ENCODE assay signal across 12 mouse cellular contexts in the genomic region with DNA sequence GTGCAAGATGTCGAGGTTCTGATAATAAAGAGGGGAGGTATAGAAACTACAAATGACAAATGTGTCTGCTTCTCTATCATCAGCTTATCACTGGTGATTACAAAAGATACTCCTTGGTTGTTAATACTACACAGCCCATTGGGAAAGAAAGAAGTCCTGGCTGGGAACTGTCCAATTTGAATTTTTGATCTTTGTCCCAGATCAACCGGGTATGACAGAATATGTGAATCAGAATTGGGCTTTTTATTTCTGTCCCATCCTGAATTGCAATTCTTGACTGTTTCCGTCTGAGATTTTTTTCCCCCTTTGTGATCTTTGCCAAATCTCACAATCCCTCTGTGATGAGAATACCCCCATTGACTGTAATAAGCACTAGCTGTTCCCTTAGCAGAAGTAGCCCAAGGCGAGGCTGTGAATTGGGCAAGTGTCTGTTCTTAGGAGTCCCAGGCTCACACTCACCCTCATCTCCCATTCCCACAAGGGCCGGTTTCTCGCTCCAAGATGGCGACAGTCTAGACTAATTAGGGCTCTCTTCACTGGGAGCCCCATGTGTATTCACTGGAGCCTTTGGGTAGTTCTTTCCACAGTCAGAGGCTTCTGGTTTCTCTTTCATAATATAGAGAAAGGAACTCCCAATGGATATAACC. TPM values are rescaled to one million over a fixed set of nuclear protein-coding genes. Genes with fewer than 3 reads are reported as not detected.
DNase-seq lines count a peak whose midpoint lies in the region; ATAC-seq and TF ChIP-seq lines count a peak whose summit lies in the region.
"Had no signal": no experiment of that assay in that cellular context is flagged by ENCODE, and none has a peak within 500 bp of the region (broad histone marks: within the 10 kb centered on the region; RNA-seq: fewer than 3 reads in every experiment).

No protein-coding gene starts in this region.

- no peak overlapping the region for H3K9ac ChIP-seq in forebrain, embryonic 13.5 days
- no peak overlapping the region for H3K9ac ChIP-seq in midbrain, embryonic 13.5 days (replicated peaks)
- H3K9ac ChIP-seq: heart, embryonic 12.5 days; limb, embryonic 12.5 days had no signal

- no peaks in the 10 kb centered on the region; the same call in 1 of the 2 replicates for H3K9me3 ChIP-seq in forebrain, embryonic 13.5 days (replicated peaks)
- no peaks in the 10 kb centered on the region; the same call in 1 of the 2 replicates for H3K9me3 ChIP-seq in forebrain, embryonic 10.5 days
- H3K9me3 ChIP-seq in midbrain, embryonic 13.5 days, result peaks cover 5% of the 10 kb centered on the region
- H3K9me3 ChIP-seq: G1E; heart, embryonic 12.5 days had no signal

- H3K4me1 ChIP-seq in forebrain, embryonic 13.5 days, result peaks cover 17% of the 10 kb centered on the region
- peaks cover 24% of the 10 kb centered on the region for H3K4me1 ChIP-seq in forebrain, embryonic 10.5 days
- H3K4me1 ChIP-seq in midbrain, embryonic 13.5 days (replicated peaks), result peaks cover 24% of the 10 kb centered on the region

- peak overlapping the region; percentile 26 for H3K27ac ChIP-seq in forebrain, embryonic 13.5 days
- no peak overlapping the region for H3K27ac ChIP-seq in forebrain, embryonic 10.5 days
- peak overlapping the region; percentile 92 for H3K27ac ChIP-seq in midbrain, embryonic 13.5 days
- no peak overlapping the region for H3K27ac ChIP-seq in layer of hippocampus, adult 2 months
- H3K27ac ChIP-seq: limb, embryonic 12.5 days had no signal

- H3K4me2 ChIP-seq in forebrain, embryonic 13.5 days, result peak overlapping the region; percentile 43; the same call in 1 of the 2 replicates
- H3K4me2 ChIP-seq in midbrain, embryonic 13.5 days (replicated peaks), result peak overlapping the region; percentile 53
- H3K4me2 ChIP-seq: heart, embryonic 12.5 days had no signal

- 65% methylated on average over 7 of the region's 7 CpGs for WGBS in forebrain, embryonic 13.5 days
- 85% methylated on average over 7 of the region's 7 CpGs for WGBS in forebrain, embryonic 10.5 days
- 44% methylated on average over 7 of the region's 7 CpGs for WGBS in midbrain, embryonic 13.5 days

- TF ChIP-seq CTCF in layer of hippocampus, adult 2 months (conservative IDR thresholded peaks at IDR 0.05), result no peak

- no peaks in the 10 kb centered on the region for H3K36me3 ChIP-seq in forebrain, embryonic 13.5 days (ENCODE audit: poor library complexity, severe bottlenecking)
- no peaks in the 10 kb centered on the region for H3K36me3 ChIP-seq in forebrain, embryonic 10.5 days (replicated peaks)
- H3K36me3 ChIP-seq in midbrain, embryonic 13.5 days, result no peaks in the 10 kb centered on the region
- H3K36me3 ChIP-seq: G1E; heart, embryonic 12.5 days; limb, embryonic 12.5 days had no signal

- no peaks in the 10 kb centered on the region for H3K27me3 ChIP-seq in forebrain, embryonic 13.5 days
- H3K27me3 ChIP-seq in forebrain, embryonic 10.5 days (ENCODE audit: poor library complexity, severe bottlenecking), result no peaks in the 10 kb centered on the region
- H3K27me3 ChIP-seq in midbrain, embryonic 13.5 days, result no peaks in the 10 kb centered on the region
- H3K27me3 ChIP-seq: heart, embryonic 12.5 days; limb, embryonic 12.5 days had no signal

- no peak overlapping the region for H3K4me3 ChIP-seq in forebrain, embryonic 13.5 days
- no peak overlapping the region for H3K4me3 ChIP-seq in forebrain, embryonic 10.5 days
- no peak overlapping the region for H3K4me3 ChIP-seq in midbrain, embryonic 13.5 days (replicated peaks)
- H3K4me3 ChIP-seq in layer of hippocampus, adult 2 months, result no peak overlapping the region
- H3K4me3 ChIP-seq: heart, embryonic 12.5 days; limb, embryonic 12.5 days had no signal

- no peak for ATAC-seq in forebrain, embryonic 13.5 days
- peak; percentile 29; the same call in 1 of the 2 replicates for ATAC-seq in midbrain, embryonic 13.5 days

- no peak for DNase-seq in forebrain, embryonic 10.5 days (ENCODE audit: extremely low spot score, low spot score)
- peak; percentile 15 for DNase-seq in retina, postnatal 1 day
- DNase-seq in retina, embryonic 14.5 days (ENCODE audit: low spot score), result no peak
- DNase-seq in layer of hippocampus, adult 2 months (ENCODE audit: low spot score in 2 of 2), result no peak
- DNase-seq in c-Kit-positive CD71-positive TER-119-positive erythroid progenitor cells, embryonic 14.5 days (ENCODE audit: low spot score), result no peak
- DNase-seq in lung, postnatal 25 days (ENCODE audit: low spot score), result no peak
- DNase-seq: layer of hippocampus, postnatal 36 days had no signal

RNA-seq across cellular contexts. Expression of a gene that starts 36.2 kb away (rescaled TPM):
- 4.0 and 4.5 TPM in 2 replicates for polyA plus RNA-seq in forebrain, embryonic 13.5 days (2015; fragmentation: Nextera tagmentation; extraction: Ambion mirVana)
- 3.2 and 3.3 TPM in 2 replicates for polyA plus RNA-seq in forebrain, embryonic 10.5 days (2016; fragmentation: Nextera tagmentation; extraction: Ambion mirVana)
- 2.3 TPM in 2 replicates for polyA plus RNA-seq in midbrain, embryonic 13.5 days (2015; fragmentation: Nextera tagmentation; extraction: Ambion mirVana)
- 10 to 100 TPM; 10.4 to 11.0 TPM for total RNA-seq in layer of hippocampus, adult 2 months (2021)
- polyA plus RNA-seq: G1E had no signal

Comparison
In these comparisons a context has a peak if more than half of its experiments do, and no peak if none do; other contexts are left out.
1. H3K27ac ChIP-seq: peak in forebrain, embryonic 13.5 days (single experiment) and midbrain, embryonic 13.5 days (single experiment); none in forebrain, embryonic 10.5 days (single experiment) and layer of hippocampus, adult 2 months (single experiment).